Mouse (Mus musculus) inflammation-experienced regulatory T-cells, adult 6 months (primary cell): ENCODE results near the gene Jaml. TPM values are rescaled to one million over a fixed set of nuclear protein-coding genes. Genes with fewer than 3 reads are reported as not detected.

Experiments
- ATAC-seq: one replicate; pipeline ENCODE4 v1.8.0; 2017
- polyA plus RNA-seq, 3 experiments: library from polyadenylated mRNA; unstranded; fragments of 100-300 nt; shearing (Covaris generic); gene quantifications; one replicate each; pipeline ENCODE4 v1.2.1; 2017

Jaml gene
- polyA plus RNA-seq, 3 experiments from 2014 or later, result 2.6 to 11.2 (median 6.3) TPM

GRCm38 (mm10) chr9:45083132-45083531 is 4.1 kb downstream of the Jaml start:
- peak; percentile 87 for ATAC-seq

GRCm38 (mm10) chr9:45084556-45084955 is 5.6 kb downstream of the Jaml start:
- ATAC-seq, result no peak

- ATAC-seq, result no peak
Measured at GRCm38 (mm10) chr9:45085741-45086690, 7.0 kb downstream of the Jaml start.

- no peak for ATAC-seq
Measured at GRCm38 (mm10) chr9:45088040-45088439, 9.1 kb downstream of the Jaml start.

GRCm38 (mm10) chr9:45090811-45091210 is 11.8 kb downstream of the Jaml start:
- ATAC-seq, result no peak

- no peak for ATAC-seq
Measured at GRCm38 (mm10) chr9:45092641-45093040, 13.7 kb downstream of the Jaml start.

GRCm38 (mm10) chr9:45095149-45095937 is 16.4 kb downstream of the Jaml start:
- ATAC-seq, result no peak

GRCm38 (mm10) chr9:45097877-45098276 is 18.9 kb downstream of the Jaml start:
- no peak for ATAC-seq

GRCm38 (mm10) chr9:45098426-45098825 is 19.4 kb downstream of the Jaml start:
- no peak for ATAC-seq

GRCm38 (mm10) chr9:45102528-45102927 is 23.5 kb downstream of the Jaml start:
- no peak for ATAC-seq

- ATAC-seq, result no peak
Measured at GRCm38 (mm10) chr9:45103211-45103979, 24.4 kb downstream of the Jaml start.

GRCm38 (mm10) chr9:45105596-45106374 is 26.8 kb downstream of the Jaml start:
- ATAC-seq, result no peak

GRCm38 (mm10) chr9:45115706-45116105 is 36.7 kb downstream of the Jaml start:
- no peak for ATAC-seq

- ATAC-seq, result peak; percentile 54
Measured at GRCm38 (mm10) chr9:45116819-45117218, 37.8 kb downstream of the Jaml start.

- no peak for ATAC-seq
Measured at GRCm38 (mm10) chr9:45117741-45118431, 38.9 kb downstream of the Jaml start, which contains the start of gene Scn2b. TSS of gene Scn2b (plus strand) at chr9:45117782.

GRCm38 (mm10) chr9:45118552-45118951 is 39.6 kb downstream of the Jaml start:
- no peak for ATAC-seq

GRCm38 (mm10) chr9:45119316-45119953 is 40.5 kb downstream of the Jaml start:
- no peak for ATAC-seq

- ATAC-seq, result no peak
Measured at GRCm38 (mm10) chr9:45119954-45120530, 41.1 kb downstream of the Jaml start.

- no peak for ATAC-seq
Measured at GRCm38 (mm10) chr9:45120567-45120966, 41.6 kb downstream of the Jaml start.

- ATAC-seq, result no peak
Measured at GRCm38 (mm10) chr9:45121001-45121400, 42.0 kb downstream of the Jaml start.
